Mouse (Mus musculus): ENCODE data around the gene Slc44a2. TPM values are rescaled to one million over a fixed set of nuclear protein-coding genes. Genes with fewer than 3 reads are reported as not detected.

Gene Slc44a2
- polyA plus RNA-seq, 1 experiment: 67.7 TPM

DNA sequence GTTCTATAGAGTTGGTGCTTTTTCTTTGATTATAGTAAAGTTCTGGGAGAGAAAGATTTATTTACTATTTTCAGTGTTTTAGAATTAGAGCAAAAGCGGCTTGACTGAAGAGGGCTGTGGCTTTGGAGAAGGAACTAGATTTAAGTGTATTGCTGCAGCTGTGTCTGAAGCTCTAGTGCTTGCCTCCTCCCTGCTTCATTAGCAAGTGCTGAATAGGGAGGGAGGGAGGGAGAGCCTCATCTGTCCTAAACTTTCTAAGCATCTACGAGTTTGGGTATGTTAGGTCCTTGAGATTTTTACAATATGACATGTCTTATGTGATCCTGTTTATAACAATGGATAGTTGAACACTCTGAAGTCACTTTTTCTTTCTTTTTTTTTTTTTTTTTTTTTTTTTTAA is 50.4 kb downstream of the Slc44a2 start:
- H3K4me1 ChIP-seq (ENCODE audit: control insufficient read depth, insufficient read depth, low read length): no peaks in the 10 kb centered on the region; the same call in 1 of the 2 replicates
- H3K4me3 ChIP-seq (replicated peaks; ENCODE audit: insufficient read depth, low read depth, low read length): no peak overlapping the region
- no peak overlapping the region for H3K27ac ChIP-seq (ENCODE audit: insufficient read depth, low read length)
- no peak for DNase-seq
- WGBS: 80% methylated on average over 2 of the region's 2 CpGs
- TF ChIP-seq CTCF (IDR thresholded peaks at IDR 0.05; ENCODE audit: borderline replicate concordance, insufficient read depth, low read depth, low read length) (no peak), POLR2A (IDR thresholded peaks at IDR 0.05; ENCODE audit: borderline replicate concordance, insufficient read depth, low read length) (no peak)
- no peaks in the 10 kb centered on the region for H3K27me3 ChIP-seq (ENCODE audit: control insufficient read depth, insufficient read depth, low read length)

DNA sequence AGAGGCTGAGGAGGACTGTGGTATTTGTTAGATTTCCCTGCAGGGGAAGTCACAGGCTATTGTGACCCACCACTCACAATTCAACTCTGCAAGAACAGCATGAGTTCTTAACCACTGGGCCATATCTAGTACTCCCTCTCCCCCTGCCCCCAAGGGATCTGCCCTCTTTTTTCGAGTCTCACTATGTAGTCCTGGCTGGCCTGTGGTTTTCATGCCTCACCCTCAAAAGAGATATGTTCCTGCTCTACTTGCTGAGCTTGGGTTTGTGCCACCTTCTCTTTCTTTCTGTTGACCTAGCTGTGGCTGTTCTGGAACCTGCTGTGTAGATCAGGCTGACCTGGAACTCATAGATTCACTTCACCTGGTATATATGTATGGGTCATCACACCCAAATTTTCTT is 52.0 kb downstream of the Slc44a2 start:
- Histone ChIP-seq H3K4me3 (replicated peaks; ENCODE audit: insufficient read depth, low read depth, low read length) (no peak overlapping the region), H3K27ac (ENCODE audit: insufficient read depth, low read length) (no peak overlapping the region), H3K4me1 (ENCODE audit: control insufficient read depth, insufficient read depth, low read length) (no peaks in the 10 kb centered on the region; the same call in 1 of the 2 replicates), H3K27me3 (ENCODE audit: control insufficient read depth, insufficient read depth, low read length) (no peaks in the 10 kb centered on the region)
- no peak for TF ChIP-seq CTCF (IDR thresholded peaks at IDR 0.05; ENCODE audit: borderline replicate concordance, insufficient read depth, low read depth, low read length)
- TF ChIP-seq POLR2A (IDR thresholded peaks at IDR 0.05; ENCODE audit: borderline replicate concordance, insufficient read depth, low read length): no peak
- 32% methylated on average over 1 of the region's 1 CpGs for WGBS
- DNase-seq: no peak

DNA sequence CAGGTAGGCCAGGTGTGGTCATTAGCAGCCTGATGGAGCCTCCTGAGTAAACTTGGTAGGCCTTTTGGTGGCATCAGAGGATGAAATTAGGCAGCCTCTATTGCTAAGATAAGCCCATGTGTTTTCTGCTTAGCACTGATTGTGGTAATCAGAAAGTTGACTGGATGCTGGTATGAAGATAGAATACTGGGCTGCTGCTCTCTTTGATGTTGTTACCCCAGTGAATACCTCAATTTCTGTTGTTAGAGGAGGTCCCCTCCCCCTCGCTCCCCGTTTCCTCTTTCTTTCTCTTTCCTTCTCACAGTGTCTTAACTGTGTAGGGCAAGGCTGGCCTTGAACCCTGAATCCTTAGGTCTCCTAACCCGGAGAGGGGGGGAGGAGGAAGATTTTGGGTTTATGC is 58.7 kb downstream of the Slc44a2 start:
- Histone ChIP-seq H3K27me3 (ENCODE audit: control insufficient read depth, insufficient read depth, low read length) (no peaks in the 10 kb centered on the region), H3K4me1 (ENCODE audit: control insufficient read depth, insufficient read depth, low read length) (no peaks in the 10 kb centered on the region; the same call in 1 of the 2 replicates)
- WGBS: 90% methylated on average over 3 of the region's 3 CpGs

DNA sequence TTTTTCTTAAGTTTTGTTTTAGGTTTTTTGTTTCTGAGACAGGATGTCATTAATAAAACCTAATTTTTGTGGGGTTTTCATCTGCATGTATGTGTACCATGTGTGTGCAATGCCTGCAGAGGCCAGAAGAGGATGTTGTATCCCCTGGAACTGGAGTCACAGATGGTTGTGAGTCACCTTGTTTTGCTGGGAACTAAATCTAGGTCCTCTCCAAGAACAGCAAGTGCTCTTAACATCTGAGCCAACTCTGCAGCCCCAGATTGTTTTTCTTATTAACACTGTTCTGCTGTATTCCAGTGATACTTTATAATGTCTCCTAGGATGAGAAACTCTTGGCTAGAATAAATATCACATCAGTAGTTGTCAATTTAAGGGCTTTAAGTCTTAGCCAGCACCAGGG is 60.4 kb downstream of the Slc44a2 start:
- H3K27ac ChIP-seq (ENCODE audit: insufficient read depth, low read length): no peak overlapping the region
- DNase-seq: no peak
- TF ChIP-seq CTCF (IDR thresholded peaks at IDR 0.05; ENCODE audit: borderline replicate concordance, insufficient read depth, low read depth, low read length) (no peak), POLR2A (IDR thresholded peaks at IDR 0.05; ENCODE audit: borderline replicate concordance, insufficient read depth, low read length) (no peak)
- H3K4me1 ChIP-seq (ENCODE audit: control insufficient read depth, insufficient read depth, low read length): no peaks in the 10 kb centered on the region; the same call in 1 of the 2 replicates
- no peaks in the 10 kb centered on the region for H3K27me3 ChIP-seq (ENCODE audit: control insufficient read depth, insufficient read depth, low read length)
- H3K4me3 ChIP-seq (replicated peaks; ENCODE audit: insufficient read depth, low read depth, low read length): no peak overlapping the region

More for the DNA sequence above, 58.7 kb downstream of the Slc44a2 start:
- no peak for DNase-seq
- no peak for TF ChIP-seq POLR2A (IDR thresholded peaks at IDR 0.05; ENCODE audit: borderline replicate concordance, insufficient read depth, low read length)
- no peak for TF ChIP-seq CTCF (IDR thresholded peaks at IDR 0.05; ENCODE audit: borderline replicate concordance, insufficient read depth, low read depth, low read length)
- Histone ChIP-seq H3K27ac (ENCODE audit: insufficient read depth, low read length) (no peak overlapping the region), H3K4me3 (replicated peaks; ENCODE audit: insufficient read depth, low read depth, low read length) (no peak overlapping the region)

DNA sequence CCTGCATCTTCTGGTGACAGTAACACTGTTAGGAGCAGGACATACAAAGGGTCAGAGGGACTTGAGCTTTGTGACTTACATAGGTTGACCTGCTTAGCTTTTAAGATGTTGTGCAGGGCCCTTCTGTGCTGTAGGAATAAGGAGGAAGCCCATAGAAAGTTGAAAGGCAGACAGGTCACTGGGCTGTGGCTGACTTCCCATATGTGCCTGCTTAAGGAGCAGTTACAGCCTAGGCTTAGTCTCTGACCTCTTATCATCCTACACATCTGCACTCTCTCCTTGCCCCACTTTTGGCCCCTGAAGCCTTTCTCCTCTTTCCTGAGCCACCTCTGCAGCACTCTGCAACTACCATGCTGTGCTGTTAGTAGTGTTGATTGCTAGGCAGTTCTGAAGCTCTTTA is 63.5 kb downstream of the Slc44a2 start:
- H3K27ac ChIP-seq (ENCODE audit: insufficient read depth, low read length): no peak overlapping the region
- H3K4me3 ChIP-seq (replicated peaks; ENCODE audit: insufficient read depth, low read depth, low read length): no peak overlapping the region
- no peak for DNase-seq
- H3K27me3 ChIP-seq (ENCODE audit: control insufficient read depth, insufficient read depth, low read length): no peaks in the 10 kb centered on the region
- TF ChIP-seq POLR2A (IDR thresholded peaks at IDR 0.05; ENCODE audit: borderline replicate concordance, insufficient read depth, low read length) (no peak), CTCF (IDR thresholded peaks at IDR 0.05; ENCODE audit: borderline replicate concordance, insufficient read depth, low read depth, low read length) (no peak)
- no peaks in the 10 kb centered on the region; the same call in 1 of the 2 replicates for H3K4me1 ChIP-seq (ENCODE audit: control insufficient read depth, insufficient read depth, low read length)

DNA sequence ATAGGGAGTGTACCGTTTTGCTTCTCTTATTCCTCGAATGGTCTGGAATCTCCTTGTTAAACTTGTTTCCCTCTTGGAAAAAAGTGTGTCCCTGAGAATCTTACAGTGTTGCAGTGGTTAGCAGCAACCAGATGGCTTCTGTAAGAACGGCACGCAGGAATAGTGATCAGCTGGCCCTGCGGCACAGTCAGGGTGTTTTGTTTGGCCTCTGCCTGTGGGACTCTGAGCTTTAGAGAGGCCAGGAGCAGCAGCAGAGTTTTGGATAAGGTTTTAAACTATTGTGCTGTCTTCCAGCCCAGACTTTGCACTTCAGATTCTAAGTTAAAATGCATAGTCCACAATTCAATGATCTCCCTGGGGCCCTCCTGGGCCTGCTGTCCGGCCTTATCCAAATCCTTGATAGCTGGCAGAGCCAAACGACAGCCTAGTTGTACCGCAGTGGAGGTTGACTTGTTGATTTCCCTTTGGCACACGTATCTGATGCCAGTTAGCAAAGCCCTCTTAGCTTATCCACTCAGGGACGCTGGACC is 72.2 kb downstream of the Slc44a2 start:
- no peak overlapping the region for H3K27ac ChIP-seq (ENCODE audit: insufficient read depth, low read length)

DNA sequence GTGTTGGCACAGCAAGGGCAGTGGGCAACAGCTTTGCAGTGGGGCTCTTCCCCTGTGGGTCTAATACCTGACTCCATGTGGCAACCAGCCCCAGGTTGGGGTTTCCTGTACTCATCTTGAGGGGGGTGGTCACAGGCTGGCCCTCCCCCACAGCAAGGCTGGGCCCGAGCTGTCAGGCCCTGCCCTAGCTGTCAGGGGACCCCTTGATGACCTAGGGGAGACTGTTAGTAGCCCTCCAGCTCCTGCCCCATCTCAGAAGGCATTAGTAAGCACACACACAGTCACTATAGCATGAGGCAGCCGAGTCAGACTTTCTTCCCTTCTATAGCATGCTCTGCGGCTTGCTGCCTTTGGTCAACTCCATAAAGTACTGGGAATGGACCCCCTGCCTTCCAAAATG is 75.2 kb downstream of the Slc44a2 start:
- Histone ChIP-seq H3K4me1 (ENCODE audit: control insufficient read depth, insufficient read depth, low read length) (no peaks in the 10 kb centered on the region), H3K27ac (ENCODE audit: insufficient read depth, low read length) (no peak overlapping the region), H3K27me3 (ENCODE audit: control insufficient read depth, insufficient read depth, low read length) (no peaks in the 10 kb centered on the region), H3K4me3 (replicated peaks; ENCODE audit: insufficient read depth, low read depth, low read length) (no peak overlapping the region)
- no peak for DNase-seq
- no peak for TF ChIP-seq POLR2A (IDR thresholded peaks at IDR 0.05; ENCODE audit: borderline replicate concordance, insufficient read depth, low read length)
- no peak for TF ChIP-seq CTCF (IDR thresholded peaks at IDR 0.05; ENCODE audit: borderline replicate concordance, insufficient read depth, low read depth, low read length)
- WGBS: 88% methylated on average over 3 of the region's 3 CpGs

More for the DNA sequence above, 72.2 kb downstream of the Slc44a2 start:
- DNase-seq: no peak
- Histone ChIP-seq H3K4me1 (ENCODE audit: control insufficient read depth, insufficient read depth, low read length) (no peaks in the 10 kb centered on the region), H3K4me3 (replicated peaks; ENCODE audit: insufficient read depth, low read depth, low read length) (no peak overlapping the region), H3K27me3 (ENCODE audit: control insufficient read depth, insufficient read depth, low read length) (no peaks in the 10 kb centered on the region)
- TF ChIP-seq POLR2A (IDR thresholded peaks at IDR 0.05; ENCODE audit: borderline replicate concordance, insufficient read depth, low read length) (no peak), CTCF (IDR thresholded peaks at IDR 0.05; ENCODE audit: borderline replicate concordance, insufficient read depth, low read depth, low read length) (no peak)
- 76% methylated on average over 10 of the region's 10 CpGs for WGBS

DNA sequence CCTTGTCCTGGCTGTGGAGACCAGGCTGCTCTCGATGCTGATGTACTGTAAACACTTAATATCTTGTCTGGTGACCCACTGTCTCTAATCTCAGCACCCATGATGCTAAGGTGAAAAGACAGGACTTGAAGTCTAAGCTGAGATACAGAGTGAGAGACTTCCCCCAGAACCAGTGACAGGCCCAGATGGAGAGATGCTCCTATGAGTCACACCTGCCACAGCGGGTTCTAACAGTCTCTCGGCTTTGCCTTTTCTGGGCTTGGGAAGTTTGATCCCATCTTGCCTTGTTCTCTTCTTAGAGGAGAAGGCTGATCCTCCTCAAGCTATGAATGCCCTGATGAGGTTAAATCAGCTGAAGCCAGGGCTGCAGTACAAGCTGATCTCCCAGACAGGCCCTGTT is 76.7 kb downstream of the Slc44a2 start:
- no peaks in the 10 kb centered on the region for H3K27me3 ChIP-seq (ENCODE audit: control insufficient read depth, insufficient read depth, low read length)

More for the DNA sequence above, 76.7 kb downstream of the Slc44a2 start:
- TF ChIP-seq POLR2A (IDR thresholded peaks at IDR 0.05; ENCODE audit: borderline replicate concordance, insufficient read depth, low read length): no peak
- TF ChIP-seq CTCF (IDR thresholded peaks at IDR 0.05; ENCODE audit: borderline replicate concordance, insufficient read depth, low read depth, low read length): no peak
- H3K27ac ChIP-seq (ENCODE audit: insufficient read depth, low read length): no peak overlapping the region
- no peak overlapping the region for H3K4me3 ChIP-seq (replicated peaks; ENCODE audit: insufficient read depth, low read depth, low read length)
- H3K4me1 ChIP-seq (ENCODE audit: control insufficient read depth, insufficient read depth, low read length): no peaks in the 10 kb centered on the region
- no peak for DNase-seq
- WGBS: 89% methylated on average over 3 of the region's 3 CpGs

Data from cerebellum, adult 2 months (tissue).